Mouse (Mus musculus) adrenal gland, postnatal 10 days (tissue): ENCODE results near the gene B3gnt6. TPM values are rescaled to one million over a fixed set of nuclear protein-coding genes. Genes with fewer than 3 reads are reported as not detected.
A peak's percentile ranks its signal among the peaks of the same experiment; 100 is the strongest.

Experiments used
- DNase-seq: peaks from one replicate; pipeline ENCODE4 v3.0.0; 2021; ENCODE audit warnings: mixed read lengths
- total RNA-seq, 2 experiments: library from RNA; stranded (reverse); gene quantifications; 2 replicates each; pipeline ENCODE4 v1.2.3; 2021

The B3gnt6 gene
- total RNA-seq, 2 experiments from 2014 or later = 2.3 to 3.3 TPM

- no peak for DNase-seq
These were observed 50.4 kb downstream of the B3gnt6 start for GRCm38 (mm10) chr7:98148721-98149407.

GRCm38 (mm10) chr7:98147766-98148165 lies 51.5 kb downstream of the B3gnt6 start:
- DNase-seq = peak; percentile 69

GRCm38 (mm10) chr7:98146447-98146845 lies 52.8 kb downstream of the B3gnt6 start:
- no peak for DNase-seq

- DNase-seq = no peak
These were observed 53.3 kb downstream of the B3gnt6 start for GRCm38 (mm10) chr7:98145842-98146446.

GRCm38 (mm10) chr7:98145402-98145801 lies 53.9 kb downstream of the B3gnt6 start, which contains the start of gene Omp:
Omp (minus strand) TSS chr7:98145502.
- DNase-seq = no peak

GRCm38 (mm10) chr7:98142648-98143047 lies 56.6 kb downstream of the B3gnt6 start:
- DNase-seq = no peak

Other genes with a start within 250 kb of the B3gnt6 start
- gene Myo7a, start 80.0 kb downstream of the B3gnt6 start, total RNA-seq = 10 to 100 TPM; 48.9 to 87.1 TPM
- gene Omp, start 54.0 kb downstream of the B3gnt6 start, total RNA-seq = 1 to 10 TPM in 1 of 2 experiments, under 1 TPM in 1; 0.66 to 1.2 TPM
- gene Capn5, start 21.2 kb downstream of the B3gnt6 start, total RNA-seq = 10 to 100 TPM in 1 of 2 experiments, 1 to 10 TPM in 1; 8.2 to 13.4 TPM
- gene Acer3, start 121.7 kb upstream of the B3gnt6 start, total RNA-seq = 10 to 100 TPM; 18.4 to 20.7 TPM
- gene Tsku, start 161.8 kb upstream of the B3gnt6 start, total RNA-seq = 1 to 10 TPM; 7.0 to 7.2 TPM
- under 1 TPM in 1 of 2 experiments, not detected in 1; 0.09 TPM for gene Gucy2d, start 240.9 kb upstream of the B3gnt6 start, total RNA-seq